Mouse (Mus musculus) left cerebral cortex, adult 11 months (tissue): ENCODE data around the gene Sipa1l1.

Experiments
- DNase-seq: peaks from one replicate; pipeline ENCODE4 v3.0.0; 2022; ENCODE audit warnings: low spot score

Sipa1l1 gene

DNA sequence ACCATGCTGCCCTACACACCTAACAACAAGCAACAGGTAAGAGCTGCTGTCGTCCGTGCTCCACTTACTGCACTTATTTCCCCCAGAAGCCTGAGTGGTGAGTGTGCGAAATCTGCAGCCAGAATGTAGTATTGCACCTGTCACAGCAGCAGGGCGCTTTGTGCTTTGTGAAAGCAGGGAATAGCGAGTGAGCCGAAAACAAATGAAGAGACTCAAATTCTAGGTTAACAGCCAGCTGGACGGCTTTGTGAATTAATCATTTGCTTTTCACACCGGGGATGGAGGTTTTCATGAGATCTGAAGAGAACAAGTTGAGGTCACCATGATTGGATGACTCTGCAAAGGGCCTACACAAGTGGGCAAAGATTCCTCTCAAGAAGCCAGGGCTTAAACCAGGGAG is 215.6 kb downstream of the Sipa1l1 start:
- DNase-seq: no peak

DNA sequence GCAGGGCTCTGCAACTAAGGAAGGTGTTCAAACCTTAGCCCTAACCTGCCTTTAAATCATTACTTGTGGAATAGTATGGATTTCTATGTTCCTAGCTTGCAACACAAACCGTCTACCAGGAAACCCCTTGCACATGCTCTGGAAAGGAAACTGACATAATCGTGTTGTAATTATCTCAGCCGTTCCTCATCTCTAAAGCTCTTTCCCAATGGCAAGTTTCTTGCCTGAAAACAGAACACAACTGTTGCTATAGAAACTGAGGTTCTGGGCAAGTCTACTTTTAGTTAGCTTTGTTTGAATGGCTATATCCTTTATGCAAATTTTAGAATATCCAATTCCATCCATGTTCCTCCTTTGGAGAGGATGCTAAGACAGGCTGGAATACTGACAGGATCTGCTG is 217.9 kb downstream of the Sipa1l1 start:
- no peak for DNase-seq

DNA sequence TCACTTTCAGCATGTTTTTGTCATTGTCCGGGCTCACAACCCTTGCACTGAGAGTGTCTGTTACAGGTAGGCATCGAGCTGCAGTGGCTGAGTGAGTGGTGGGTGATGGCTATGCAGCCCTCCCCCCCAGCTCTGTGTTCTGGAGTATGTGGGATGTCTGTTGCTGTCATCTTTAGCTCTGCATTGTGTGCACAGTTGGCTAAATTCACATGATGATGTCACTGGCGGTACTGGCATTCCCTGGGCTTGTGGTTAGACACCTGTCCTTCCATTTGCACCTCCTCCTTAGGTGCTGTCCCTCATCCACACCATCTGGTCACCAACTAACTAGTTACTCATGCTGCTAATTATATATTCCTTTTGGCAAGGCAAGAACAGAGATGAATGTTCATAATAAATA is 218.5 kb downstream of the Sipa1l1 start:
- DNase-seq: no peak

DNA sequence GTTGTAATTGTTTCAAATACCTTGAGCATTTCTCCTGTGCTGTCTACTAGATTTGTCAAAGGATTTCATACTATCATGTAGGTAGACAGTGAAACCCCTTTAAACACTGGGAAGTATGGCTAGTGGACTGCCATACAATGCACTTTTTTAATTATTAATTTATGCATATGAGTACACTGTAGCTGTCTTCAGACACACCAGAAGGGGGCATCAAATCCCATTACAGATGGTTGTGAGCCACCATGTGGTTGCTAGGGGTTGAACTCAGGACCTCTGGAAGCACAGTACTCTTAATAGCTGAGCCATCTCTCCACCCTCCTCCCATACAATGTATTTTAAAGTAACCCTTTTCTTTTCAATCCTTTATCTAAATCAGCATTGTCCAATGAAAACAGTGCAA is 219.0 kb downstream of the Sipa1l1 start:
- no peak for DNase-seq

DNA sequence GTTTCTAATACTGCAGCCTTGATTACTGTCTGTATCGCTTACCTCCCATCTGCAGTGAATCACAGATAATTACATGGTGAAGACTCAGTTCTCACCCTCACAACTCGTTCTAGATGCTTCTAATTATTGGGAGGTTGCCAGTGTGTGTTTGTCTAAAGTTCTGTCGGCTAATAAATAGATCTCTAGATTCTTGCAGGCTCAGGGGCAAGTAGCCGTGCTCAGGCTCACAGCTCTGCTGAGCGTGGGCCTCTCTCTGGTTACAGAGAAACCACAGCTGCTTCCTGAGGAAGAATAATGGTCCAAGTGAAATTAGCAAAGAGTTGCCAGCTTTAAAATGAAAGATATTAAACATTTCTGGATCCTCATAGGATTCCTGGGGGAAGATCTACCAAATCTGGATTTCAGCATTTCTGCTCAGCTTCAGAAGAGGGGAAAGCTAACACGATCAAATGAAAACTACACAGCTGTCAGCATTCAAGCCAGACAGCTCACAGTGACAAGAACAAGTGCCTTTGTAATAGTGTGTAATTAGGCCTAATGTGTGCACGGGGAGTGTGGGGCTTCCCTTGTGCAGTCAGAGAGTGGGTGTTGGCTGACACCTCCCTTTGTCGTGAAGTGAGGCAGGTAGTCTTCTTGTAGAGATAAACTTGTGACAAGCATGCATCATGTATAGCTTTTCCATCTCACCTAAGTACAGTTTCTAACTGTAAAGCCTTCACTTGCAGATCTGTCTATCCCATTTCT is 225.2 kb downstream of the Sipa1l1 start:
- DNase-seq: no peak

DNA sequence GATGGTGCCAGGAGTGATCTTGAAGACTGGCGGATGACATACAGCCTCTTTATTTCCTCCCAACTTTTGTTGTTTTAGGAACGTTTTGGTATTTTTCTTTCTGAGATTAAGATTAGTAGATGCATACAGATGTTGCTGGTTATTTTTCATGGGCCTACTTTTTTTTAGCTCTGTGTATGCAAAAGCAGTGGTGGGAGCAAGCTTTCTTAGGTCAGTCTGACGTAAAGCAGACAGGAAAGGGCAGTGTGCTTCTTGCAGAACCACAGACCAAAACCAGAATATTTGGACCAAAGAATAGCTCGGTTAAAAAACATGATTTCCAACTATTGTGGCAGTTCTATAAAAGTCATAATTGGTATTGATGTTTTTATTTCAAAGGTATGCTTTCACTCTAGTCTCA is 226.1 kb downstream of the Sipa1l1 start:
- no peak for DNase-seq

DNA sequence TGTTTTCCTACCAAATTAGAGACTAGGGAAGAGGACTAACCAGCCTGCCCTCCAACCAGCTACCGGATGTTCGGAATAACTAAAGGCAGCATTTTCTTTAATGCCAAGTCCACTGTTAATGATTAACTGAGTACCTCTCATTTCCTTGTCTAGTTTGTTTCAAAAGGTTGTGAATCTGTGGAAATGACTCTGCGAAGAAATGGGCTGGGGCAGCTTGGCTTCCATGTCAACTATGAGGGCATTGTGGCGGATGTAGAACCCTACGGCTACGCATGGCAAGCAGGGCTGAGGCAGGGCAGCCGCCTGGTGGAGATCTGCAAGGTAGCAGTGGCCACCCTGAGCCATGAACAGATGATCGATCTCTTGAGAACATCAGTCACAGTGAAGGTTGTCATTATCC is 228.1 kb downstream of the Sipa1l1 start:
- DNase-seq: no peak

DNA sequence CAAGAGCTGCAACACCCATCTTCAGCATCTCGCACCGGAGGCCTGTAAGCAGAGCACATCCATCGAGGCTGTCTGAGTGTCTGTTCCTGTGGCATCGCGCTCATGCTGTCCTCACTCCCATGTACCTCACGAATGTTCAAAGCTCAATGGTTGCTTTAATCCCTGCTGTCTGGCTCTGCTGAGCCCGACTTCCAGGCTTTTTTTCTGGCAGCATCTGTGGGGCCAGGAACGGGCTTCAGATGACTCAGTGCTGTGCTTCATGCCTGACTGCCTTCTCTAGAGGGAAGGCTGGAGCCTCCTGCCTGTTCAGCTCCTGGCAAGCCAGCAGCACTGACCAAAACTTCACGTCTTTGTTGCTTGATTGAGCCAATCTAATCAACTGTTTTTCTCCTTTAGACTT is 228.6 kb downstream of the Sipa1l1 start:
- no peak for DNase-seq

DNA sequence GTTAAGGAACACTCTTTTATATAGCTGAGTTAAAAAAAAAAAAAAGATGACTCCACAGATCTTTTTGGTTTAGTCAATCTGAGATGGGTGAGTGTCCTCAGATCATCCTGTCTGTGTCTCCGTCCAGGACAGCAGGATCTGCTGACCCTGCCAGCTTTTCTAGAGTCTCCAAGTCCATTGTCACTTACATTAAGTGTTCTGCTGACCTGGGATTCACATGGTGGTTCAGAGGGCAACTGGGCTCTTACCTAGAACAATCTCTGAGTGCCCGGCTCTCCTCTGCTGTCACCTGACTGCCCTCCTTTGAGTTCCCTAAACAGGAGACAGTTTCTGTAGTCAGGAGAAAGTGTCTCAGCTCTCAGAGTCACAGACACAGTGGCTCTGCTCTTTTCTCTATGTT is 229.8 kb downstream of the Sipa1l1 start:
- DNase-seq: no peak

DNA sequence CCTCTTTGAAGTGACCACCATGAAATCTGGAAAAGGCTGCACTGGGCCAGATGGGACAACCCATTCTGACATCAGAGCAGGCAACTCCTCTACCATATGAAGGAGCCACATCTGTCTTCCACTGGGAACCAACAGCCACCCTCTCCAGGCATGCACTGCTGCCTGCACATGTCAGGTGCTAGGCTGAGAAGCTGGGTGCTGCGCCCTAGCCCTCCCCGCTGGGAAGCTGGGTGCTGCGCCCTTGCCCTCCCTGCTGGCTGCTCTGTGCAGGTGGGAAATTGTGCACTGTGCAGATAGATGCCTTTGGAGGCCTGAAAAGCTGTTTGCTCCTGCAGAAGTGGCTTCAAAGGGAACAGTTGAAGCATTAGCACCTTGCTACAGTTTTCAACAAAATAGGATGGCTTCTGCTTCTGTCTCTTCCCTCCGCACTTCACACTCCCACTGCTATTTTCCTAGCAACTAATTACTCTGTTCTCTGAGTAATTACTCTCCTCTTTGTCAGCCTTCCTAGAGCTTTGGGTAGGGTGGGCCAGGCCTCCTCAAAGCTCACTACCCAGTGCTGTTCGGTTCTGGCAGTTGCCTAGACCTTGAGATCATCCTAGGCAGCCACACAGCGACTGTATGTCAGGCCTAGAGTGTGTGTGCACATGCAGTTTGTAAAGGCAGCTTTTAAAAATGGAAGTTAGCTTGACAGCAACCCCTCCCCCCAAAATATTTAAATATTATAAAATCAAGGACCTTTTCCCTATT is 231.0 kb downstream of the Sipa1l1 start:
- no peak for DNase-seq

DNA sequence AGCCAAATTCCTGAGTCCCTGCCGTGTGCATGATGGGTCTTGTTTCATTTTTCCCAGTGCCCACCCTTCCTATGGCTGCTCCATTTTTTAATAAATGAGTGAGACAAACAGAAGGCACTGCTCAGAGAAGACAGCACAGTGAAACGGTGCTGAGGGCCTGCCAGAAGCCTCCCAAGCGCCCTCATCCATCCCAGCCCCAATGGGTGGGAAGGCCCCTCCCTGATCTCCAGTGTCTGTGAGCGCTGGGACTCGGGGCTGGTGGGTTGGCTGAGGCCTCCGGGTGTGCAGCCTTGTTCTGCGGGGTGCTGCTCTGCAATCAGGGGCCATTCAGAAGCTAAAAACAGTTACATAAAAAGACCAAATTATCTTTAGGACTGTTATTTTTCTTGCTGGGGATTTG is 231.7 kb downstream of the Sipa1l1 start:
- DNase-seq: no peak

DNA sequence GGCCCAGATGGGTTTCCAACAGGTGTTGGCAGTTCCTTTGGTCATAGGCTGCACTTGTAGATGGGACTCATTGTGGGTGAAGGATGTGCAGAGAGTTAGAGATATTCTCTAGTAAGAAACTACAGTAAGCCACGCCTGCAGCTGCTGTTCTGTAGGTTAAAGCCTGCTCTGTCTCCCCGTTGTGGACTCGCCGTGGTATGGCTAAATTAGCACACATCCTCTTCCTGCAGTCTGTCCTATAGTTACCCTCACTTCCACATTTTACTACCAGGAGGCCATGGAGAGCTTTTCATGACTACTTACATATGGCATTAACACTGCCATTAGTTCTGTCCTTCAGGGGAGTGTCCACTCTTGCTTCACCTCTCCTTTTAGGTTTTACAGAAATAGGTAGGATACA is 232.3 kb downstream of the Sipa1l1 start:
- DNase-seq: no peak

DNA sequence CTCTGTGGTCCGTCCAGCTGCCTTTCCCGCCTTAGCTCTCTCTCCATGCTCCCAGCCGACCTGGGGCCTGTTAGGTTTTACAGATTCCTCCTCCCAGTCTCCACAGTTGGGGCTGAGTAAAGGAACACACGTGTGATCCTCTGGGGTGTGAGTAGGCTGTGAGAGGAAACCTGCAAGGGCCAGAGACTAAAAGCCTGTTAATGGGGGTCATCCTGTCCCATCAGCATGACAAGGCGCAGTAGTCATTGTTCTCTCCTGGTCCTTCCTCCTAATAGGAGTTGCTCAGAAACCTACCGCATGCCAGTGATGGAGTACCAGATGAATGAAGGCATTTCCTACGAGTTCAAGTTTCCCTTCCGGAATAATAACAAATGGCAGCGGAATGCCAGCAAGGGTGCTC is 233.5 kb downstream of the Sipa1l1 start:
- no peak for DNase-seq

DNA sequence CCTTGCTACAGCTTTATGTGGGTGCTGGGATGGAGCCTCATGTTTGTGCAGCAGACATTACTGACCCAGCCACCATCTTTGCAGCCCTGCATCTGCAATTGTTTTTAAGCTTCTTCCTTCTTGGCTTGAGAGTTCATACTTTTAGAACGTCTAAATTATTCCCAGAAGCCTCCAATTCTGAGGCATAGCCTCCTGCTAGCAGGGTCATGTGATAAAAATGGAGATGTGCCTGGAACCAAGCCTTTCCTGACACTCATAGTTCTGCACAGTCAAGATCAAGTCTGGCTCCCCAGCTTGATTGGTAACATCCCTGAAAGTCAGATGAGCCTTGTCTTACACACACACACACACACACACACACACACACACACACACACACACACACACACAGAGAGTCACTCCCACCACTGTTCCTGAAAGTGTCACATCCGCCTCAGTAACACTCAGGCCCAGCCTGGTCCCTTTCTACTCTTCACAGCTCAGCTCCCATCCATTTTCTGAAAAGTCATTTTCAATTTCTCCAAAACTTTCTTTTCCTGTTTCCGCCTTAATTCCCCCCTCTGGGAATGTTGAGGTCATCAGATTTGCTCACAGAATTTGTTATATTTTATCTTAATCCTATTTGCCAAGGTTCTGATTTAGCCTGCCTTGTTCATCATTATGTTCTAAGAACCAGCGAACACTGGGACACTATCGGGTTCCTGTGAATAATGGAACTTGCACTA is 238.6 kb downstream of the Sipa1l1 start:
- no peak for DNase-seq

DNA sequence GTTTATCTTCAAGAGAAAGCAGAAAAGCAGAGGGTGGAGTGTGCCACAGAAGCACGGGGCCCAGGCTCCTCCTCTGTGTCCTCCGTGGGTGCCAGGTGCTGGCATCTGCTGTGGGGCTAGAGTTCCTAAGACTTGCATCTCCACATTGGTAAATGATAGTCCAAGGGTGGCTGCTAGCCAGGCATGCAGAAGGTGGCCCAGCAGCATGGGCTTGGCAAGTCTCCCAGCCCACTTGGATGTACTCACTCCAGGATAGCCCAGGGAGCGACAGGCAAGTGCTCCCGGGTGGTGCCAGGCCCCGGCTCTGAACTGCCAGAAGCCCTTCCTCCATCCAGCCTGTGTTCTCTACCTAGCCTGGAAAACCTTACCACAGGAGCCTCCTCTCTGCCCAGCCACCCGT is 239.4 kb downstream of the Sipa1l1 start:
- no peak for DNase-seq

DNA sequence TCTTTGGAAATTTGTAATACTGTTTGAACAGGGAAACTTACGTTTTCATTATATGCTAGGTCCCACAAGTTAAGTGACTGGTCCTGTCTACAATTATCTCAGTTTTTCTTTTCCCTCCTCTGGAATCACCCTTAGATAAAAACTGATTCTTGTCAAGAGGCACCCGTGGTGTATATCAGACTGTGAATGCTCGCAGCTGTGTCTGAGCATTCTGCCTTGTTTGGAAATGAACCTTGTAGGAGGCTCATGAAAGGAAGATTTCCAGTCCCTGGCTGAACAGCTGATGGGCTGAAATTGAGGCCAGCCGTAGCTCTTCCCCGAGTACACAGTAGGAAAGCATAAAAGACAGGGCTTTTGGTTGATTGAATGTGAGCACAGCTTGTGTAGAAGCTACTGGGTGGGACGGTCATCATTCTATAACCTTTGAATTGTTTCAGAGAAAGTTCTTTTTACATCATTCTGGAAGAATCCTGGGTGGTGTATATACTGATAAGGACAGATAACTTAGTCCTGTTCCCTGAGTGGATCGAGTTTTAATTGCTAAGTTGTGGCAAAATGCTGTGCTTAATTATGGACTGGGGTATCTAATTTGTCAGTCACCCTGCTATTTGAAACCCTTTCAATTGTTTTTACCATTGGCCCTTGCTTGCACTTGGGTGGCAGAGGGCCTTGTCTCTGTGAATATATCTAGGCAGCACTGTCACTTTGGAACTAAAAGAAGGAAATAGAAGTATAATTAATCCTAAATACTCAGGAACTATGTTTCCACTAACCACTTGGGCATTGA is 240.8 kb downstream of the Sipa1l1 start:
- DNase-seq: no peak

DNA sequence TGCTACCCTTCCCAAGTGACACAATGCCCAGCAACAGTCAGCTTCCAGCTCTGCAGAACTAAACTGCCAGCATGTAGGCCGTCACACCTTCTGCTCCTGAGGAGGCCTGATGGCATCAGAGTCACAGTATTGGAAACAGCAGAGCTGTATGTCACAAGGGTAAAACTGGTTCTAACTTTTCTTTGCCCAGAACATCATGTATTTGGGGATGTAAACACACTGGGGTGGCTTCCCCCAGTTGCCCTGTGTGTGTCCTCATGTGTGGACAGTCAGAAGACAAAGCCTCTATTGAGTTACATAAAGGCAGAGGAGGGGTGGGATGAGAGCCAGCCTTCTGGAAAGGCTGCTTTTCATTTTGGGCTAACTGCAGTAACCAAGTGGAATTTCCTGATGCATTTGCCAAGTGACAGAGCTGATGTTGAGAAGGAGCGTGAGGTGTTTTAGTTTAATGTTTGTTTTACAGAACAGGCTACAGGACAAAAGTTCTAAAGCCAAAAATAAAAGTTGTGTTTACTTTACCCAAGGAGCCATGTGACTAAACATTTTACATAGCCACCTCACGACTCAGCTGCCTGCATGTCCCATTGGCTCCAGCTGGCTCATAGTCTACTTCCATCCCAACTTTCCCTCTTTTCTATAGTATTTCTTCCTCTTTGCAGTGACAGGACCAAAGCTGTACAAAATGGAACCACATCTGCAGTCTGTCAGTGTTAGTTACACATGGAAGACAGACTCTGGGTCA is 243.3 kb downstream of the Sipa1l1 start:
- DNase-seq: no peak

DNA sequence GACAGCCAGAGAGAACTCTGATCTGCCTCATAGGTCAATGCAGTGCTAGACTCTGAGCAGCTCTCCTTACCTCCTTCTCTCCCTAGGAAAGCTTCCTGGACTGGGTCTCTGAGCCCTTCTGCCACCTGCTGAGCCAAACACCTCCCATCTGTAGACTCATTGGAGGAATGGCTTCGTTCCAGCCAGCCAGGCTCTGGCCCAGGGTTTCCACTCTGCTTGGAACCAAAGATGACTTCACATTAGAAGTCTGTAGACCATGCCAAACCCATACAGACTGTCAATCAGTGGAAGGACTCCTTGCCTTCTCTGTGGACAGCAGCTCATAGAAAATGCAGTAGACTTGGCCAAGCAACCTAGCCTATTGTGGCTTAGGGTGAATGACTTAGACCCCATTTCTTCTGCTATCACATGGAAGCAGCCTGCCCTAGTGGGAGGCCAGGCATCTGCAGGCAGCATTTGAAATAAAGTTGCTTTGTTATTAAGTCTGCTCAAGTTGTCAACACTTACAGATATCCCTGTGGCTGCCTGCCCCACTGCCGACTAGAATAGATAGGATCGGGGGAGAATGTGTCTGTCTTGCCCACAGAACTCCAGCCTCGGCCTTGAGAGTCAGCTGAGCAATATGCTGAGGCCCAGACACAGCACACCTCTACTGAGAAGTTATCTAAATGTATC is 246.7 kb downstream of the Sipa1l1 start:
- DNase-seq: no peak

DNA sequence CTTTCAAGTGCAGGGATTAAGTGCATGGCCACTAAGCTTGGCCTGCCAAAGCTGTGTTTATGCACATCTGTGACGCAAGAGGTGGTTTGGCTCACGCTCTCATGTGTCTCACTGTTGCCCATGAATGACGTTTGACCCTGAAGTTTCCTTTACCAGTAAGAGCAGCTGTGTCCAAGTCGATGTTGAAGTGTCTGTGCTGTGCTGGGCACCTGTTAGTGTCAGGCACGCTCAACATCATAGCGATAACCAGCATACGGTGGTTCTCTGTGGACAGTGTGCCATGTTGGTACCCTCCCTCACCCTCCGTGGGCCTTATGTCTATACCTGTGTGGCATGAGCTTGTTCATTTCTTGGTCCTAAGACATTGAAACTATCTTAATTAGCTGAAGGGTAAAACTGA is 249.9 kb downstream of the Sipa1l1 start:
- DNase-seq: no peak

DNA sequence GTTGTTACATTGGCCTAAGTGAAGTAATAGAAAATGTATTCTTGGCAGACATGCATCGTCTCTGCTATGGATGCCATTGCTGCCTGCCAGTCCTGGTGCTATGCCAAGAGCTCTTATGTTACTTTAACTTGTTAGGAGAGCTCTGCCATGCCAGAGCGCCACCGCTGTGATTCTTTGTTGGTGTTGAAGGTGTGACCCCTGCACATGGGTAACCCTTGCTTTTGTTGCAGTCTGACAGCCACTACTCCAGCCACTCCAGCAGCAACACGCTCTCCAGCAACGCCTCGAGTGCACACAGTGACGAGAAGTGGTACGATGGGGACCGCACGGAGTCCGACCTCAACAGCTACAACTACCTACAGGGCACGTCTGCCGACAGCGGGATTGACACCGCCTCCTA is 255.7 kb downstream of the Sipa1l1 start:
- DNase-seq: no peak

DNA sequence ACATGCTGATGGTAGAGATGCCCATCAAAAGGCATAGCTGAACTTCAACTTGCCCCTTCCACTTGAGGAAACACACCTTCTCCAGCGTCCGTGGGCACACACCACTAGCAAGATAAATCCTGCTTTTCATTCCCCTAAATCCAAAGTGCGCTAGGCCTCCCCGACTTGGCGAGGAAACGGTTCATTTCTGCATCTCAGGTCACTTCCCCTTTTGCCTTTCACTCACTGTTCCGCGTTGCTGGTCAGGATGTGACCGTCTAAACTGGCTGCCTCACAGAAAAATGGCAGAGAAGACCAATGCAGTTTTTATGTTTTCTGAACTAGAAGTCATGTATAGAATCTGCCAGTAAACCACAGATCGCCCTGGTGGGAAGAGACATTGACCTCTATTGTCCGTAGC is 256.7 kb downstream of the Sipa1l1 start:
- no peak for DNase-seq
